Mouse (Mus musculus): ENCODE data around the gene Phldb2. TPM values are rescaled to one million over a fixed set of nuclear protein-coding genes. Genes with fewer than 3 reads are reported as not detected.

Gene Phldb2
- 10 to 100 TPM in 1 of 2 experiments, under 1 TPM in 1; 0.70 to 13.9 TPM for polyA plus RNA-seq (2012; fragmentation: generic; extraction: Trizol)

GRCm38 (mm10) chr16:45953394-45953793, at the start of gene Phldb2:
TSS of gene Phldb2 (minus strand) at chr16:45953598.

GRCm38 (mm10) chr16:45742615-45743476, 210.6 kb downstream of the Phldb2 start, which contains the start of gene Abhd10:
TSS of gene Abhd10 (minus strand) at chr16:45742955.

GRCm38 (mm10) chr16:45724061-45724741, 229.2 kb downstream of the Phldb2 start, which contains the start of gene Tagln3:
TSS of gene Tagln3 (minus strand) at chr16:45724608.

Other genes starting within 250 kb of the Phldb2 start
- under 1 TPM in 1 of 2 experiments, not detected in 1; 0.35 TPM for gene Tagln3, start 229.0 kb downstream of the Phldb2 start, polyA plus RNA-seq (2012; fragmentation: generic; extraction: Trizol)
- gene Abhd10, start 210.6 kb downstream of the Phldb2 start, polyA plus RNA-seq (2012; fragmentation: generic; extraction: Trizol): 1 to 10 TPM; 2.1 to 6.1 TPM
- gene Plcxd2, start 56.6 kb upstream of the Phldb2 start, polyA plus RNA-seq (2012; fragmentation: generic; extraction: Trizol): under 1 TPM; 0.02 to 0.51 TPM
- gene Cd96, start 166.7 kb upstream of the Phldb2 start, polyA plus RNA-seq (2012; fragmentation: generic; extraction: Trizol): under 1 TPM in 1 of 2 experiments, not detected in 1; 0.22 TPM
- 100 to 1,000 TPM; 117 to 273 TPM for gene Gm4737, start 201.5 kb upstream of the Phldb2 start, polyA plus RNA-seq (2012; fragmentation: generic; extraction: Trizol)